Mouse (Mus musculus) inflammation-experienced regulatory T-cells, adult 6 months (primary cell): ENCODE data around the gene Cdh23. TPM values are rescaled to one million over a fixed set of nuclear protein-coding genes. Genes with fewer than 3 reads are reported as not detected.
A peak's percentile ranks its signal among the peaks of the same experiment; 100 is the strongest.

Experiments
- ATAC-seq: one replicate; pipeline ENCODE4 v1.8.0; 2017
- polyA plus RNA-seq, 3 experiments: library from polyadenylated mRNA; unstranded; fragments of 100-300 nt; shearing (Covaris generic); gene quantifications; one replicate each; pipeline ENCODE4 v1.2.1; 2017

Gene Cdh23
- polyA plus RNA-seq, 3 experiments from 2014 or later, result 5.0 to 7.1 (median 5.6) TPM

DNA sequence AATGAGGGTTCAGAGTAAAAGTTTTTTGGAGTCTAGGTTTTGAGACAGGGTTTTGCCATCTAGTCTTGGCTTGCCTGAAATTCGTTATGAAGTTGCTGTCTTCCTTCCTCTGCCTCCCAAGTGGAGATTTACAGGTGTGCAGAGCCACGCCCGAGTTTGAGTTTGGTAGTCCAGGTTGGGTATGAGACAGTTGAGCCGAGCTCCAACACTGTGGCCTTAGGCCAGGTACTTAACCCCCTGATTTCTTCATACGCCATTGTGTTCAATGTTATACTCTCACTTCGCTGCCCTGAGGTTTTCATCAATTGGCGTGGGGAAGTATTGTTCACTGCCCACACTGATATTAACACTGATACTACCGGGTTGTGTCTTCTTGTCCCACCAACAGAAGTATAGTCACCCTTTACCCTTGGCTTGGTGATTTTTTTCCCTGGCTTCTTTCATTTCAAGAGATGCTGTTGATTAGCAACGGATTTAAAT is 414.7 kb downstream of the Cdh23 start:
- no peak for ATAC-seq

DNA sequence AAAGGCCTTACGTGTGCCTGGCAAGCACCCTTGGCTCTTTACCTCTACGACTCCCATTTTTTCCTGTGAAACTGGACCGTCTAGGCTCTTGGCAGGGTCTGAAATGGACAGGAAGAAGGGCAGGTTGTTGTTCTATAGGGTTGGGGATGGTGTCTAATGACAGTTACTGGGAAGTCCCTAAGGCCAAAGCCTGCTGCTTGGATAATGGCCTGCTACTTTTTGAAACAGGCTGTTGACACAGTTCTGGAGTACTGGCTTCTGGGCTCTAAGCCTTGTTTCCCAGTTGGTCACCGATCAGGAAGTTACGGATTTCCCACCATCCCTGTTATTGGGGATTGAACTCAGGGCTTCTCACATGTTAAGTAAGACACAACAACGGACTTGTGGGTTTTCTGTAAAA is 415.9 kb downstream of the Cdh23 start:
- no peak for ATAC-seq

GRCm38 (mm10) chr10:60279941-60280301 is 416.4 kb downstream of the Cdh23 start:
- no peak for ATAC-seq

- no peak for ATAC-seq
Measured at GRCm38 (mm10) chr10:60279290-60279940, 416.9 kb downstream of the Cdh23 start.

GRCm38 (mm10) chr10:60278786-60279185 is 417.5 kb downstream of the Cdh23 start:
- no peak for ATAC-seq

DNA sequence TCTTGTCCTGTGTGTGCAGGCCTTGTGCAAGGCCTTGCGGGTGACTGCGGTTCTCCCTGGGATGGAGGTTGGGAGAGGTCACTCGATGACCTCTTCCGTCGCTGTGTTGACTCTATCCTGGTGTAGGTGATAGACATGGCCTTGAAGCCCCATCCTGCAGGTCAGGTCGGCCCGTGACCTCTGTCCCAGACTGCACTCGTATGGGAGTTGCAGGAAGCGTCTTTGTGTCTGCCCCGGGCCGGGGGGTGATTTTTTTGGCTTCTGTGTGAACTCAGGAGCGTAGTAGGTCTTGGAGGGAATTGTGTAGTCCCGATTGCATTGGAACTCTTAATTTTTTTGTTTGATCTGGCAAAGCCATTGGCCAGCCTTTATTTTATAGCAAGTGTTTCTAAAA is 418.3 kb downstream of the Cdh23 start:
- ATAC-seq, result no peak

- ATAC-seq, result peak; percentile 94
Measured at GRCm38 (mm10) chr10:60277207-60278005, 418.9 kb downstream of the Cdh23 start, which contains the start of gene Psap. Gene Psap (plus strand): TSS chr10:60277627.

- no peak for ATAC-seq
Measured at GRCm38 (mm10) chr10:60273382-60273781, 422.9 kb downstream of the Cdh23 start.

GRCm38 (mm10) chr10:60272241-60272640 is 424.0 kb downstream of the Cdh23 start:
- no peak for ATAC-seq

GRCm38 (mm10) chr10:60271015-60271414 is 425.3 kb downstream of the Cdh23 start:
- no peak for ATAC-seq

- no peak for ATAC-seq
Measured at GRCm38 (mm10) chr10:60269141-60270064, 426.9 kb downstream of the Cdh23 start.

DNA sequence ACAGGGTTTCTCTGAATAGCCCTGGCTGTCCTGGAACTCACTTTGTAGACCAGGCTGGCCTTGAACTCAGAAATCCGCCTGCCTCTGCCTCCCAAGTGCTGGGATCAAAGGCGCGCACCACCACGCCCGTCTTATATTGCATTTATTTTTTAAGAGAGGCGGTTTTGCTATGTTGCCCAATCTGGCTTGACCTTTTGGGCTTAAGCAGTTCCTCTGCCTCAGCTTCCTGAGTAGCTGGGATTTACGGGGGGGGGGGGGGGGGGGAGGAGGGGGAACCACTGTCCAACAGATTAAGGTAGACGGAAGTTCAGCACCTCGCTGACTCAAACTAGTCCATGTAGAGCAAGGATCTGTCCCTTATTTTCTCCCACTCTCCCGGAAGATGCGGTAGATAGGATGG is 427.6 kb downstream of the Cdh23 start:
- ATAC-seq, result no peak

DNA sequence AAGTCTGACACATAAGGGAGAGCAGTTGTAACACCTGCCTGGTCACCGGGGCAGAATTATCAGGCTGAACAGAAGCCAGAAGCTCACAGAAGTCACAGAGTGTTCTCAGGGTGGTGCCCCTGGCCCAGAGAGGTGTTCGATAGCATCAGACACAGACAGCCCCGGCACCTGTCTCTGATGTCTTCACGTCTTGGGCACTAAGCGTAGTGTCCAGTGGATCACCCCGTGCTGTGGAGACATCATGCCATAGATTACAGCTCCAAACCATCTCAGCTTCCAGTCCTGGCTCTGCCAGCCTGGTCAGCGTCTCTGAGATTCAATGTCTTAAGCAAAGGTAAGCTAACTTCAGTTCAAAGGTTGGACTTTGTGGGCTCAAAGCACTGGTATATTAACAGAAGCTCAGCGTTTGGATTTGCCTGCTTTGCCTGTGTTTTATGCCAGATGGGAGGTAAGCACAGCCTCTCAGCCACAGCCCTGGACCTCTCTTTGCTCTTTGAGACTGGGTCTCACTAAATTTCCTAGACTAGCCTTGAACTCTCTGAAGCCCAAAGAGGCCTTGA is 429.4 kb downstream of the Cdh23 start:
- ATAC-seq, result no peak

DNA sequence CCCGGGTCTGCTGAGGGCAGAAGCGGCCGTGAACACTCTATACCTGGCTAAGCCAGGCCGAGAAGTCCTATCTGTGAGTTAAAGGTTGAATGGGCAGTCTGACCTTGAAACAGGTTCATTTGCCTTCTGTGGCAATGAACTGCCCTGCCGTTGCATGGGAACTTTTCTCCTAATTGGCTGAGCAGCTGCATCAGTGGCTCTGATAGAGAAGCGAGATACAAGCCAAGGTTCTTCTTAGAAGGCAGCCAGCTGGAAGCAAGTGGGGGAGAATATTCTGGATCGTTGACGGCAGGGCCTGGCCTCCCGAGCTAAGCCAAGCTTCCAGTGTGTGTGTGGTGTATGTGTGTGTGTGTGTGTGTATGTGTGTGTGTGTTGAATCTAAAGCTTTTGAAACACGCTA is 431.0 kb downstream of the Cdh23 start:
- ATAC-seq, result no peak

DNA sequence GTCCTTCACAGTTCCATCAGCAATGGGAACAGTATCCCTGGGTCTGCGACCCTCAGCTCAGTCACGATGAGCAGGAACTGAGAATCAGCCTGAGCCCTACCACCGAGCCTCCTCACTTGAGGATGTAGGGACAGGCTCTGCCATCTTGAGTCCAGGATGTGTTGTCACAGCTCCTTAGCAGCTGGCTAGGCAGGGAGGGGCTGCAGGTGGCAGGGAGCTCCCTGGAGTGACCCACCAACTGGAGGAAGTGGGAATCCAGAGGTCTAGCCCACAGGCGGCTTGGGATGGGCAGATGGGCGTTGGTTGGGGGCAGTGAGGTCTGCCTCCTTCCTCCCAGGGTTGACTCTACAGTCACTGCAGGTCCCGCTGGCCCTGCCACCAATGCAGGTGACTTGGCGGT is 432.9 kb downstream of the Cdh23 start:
- ATAC-seq, result no peak

DNA sequence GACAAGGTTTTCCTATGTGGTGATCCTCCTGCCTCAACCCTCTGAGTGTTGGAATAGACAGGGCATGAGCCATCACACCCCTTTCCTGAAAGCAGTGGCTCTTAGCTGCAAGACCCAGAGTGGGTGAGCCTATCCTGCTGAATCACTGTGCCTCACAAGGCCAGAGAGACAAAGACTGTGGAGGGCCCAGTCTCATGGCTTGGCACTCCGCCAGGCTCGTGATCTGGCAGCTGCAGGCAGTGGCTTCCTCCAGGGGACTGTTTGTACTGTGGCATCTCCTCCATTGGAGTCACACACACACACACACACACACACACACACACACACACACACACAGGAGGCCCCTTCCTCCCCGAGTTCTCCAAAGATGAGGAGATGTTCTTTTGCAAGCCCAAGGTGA is 433.9 kb downstream of the Cdh23 start:
- ATAC-seq, result no peak

DNA sequence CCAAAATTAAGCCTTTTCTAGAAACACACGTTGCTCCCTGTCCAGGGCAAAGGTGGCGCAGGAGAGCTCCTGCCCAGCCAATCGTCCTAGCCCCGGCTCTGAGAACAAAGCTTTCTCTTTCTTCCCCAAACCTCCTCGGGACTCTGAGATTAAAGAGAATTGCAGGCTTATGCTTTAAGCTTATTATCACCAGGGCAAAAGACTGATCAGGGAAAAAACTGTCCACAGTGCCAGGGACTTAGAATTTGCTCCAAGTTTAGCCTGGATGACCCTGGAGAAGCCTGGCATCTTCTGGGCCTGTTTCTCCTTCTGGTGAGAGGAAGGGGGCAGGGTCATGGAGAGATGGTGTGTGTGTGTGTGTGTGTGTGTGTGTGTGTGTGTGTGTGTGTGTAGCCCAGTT is 434.8 kb downstream of the Cdh23 start:
- ATAC-seq, result no peak

- no peak for ATAC-seq
Measured at GRCm38 (mm10) chr10:60260557-60261294, 435.6 kb downstream of the Cdh23 start.

DNA sequence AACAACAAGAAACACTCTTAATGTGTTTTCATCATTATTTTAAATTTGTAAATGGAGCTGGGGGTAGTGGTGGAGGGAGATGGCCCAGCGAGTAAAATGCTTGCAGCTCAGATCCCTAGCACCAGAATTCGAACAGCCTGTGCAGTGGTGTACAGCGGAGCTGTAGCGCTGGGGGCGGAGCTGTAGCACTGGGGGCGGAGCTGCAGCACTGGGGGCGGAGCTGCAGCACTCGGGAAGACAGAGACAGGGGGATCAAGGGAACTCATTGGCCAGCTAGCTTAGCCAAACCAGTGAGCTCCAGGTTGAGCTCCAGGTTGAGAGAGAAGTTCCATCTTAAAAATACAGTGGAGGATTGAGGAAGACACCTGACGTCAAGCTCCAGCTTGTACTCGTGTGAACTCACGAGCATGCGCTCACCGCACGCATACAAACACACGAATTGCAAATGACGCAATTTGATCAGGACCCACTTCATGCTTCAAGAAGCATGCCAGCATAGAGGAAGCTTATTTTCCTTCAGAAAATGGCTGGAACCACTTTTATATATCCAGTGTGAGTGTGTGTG is 438.9 kb downstream of the Cdh23 start:
- no peak for ATAC-seq

DNA sequence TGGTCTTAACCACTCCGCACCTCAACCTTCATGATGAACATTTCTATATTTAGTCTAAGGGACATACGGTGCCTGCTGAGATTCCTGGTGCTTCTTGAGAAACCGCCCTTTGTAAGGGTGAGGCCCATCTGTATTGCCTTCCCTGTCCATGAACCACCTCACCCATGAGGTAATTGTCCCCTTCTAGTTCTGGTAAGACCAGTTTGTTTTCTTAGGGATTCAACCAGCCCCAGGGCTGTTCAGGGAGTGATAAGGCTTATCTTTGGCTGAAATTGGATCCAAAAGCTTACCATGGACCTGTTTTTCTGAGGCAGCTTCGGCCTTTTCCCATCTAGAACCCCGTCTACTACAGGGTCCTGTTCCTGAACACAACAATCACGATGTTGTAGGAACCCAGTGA is 440.2 kb downstream of the Cdh23 start:
- no peak for ATAC-seq
